Mouse (Mus musculus) inflammation-experienced regulatory T-cells, adult 16 weeks (primary cell): ENCODE data around the gene Mcrip2. TPM values are rescaled to one million over a fixed set of nuclear protein-coding genes. Genes with fewer than 3 reads are reported as not detected.

Source experiments
- polyA plus RNA-seq: library from polyadenylated mRNA; unstranded; fragments of 100-300 nt; shearing (Covaris generic); gene quantifications from one replicate; pipeline ENCODE4 v1.2.1, GENCODE M21; 2017

Mcrip2 gene
- polyA plus RNA-seq = 6.3 TPM

DNA sequence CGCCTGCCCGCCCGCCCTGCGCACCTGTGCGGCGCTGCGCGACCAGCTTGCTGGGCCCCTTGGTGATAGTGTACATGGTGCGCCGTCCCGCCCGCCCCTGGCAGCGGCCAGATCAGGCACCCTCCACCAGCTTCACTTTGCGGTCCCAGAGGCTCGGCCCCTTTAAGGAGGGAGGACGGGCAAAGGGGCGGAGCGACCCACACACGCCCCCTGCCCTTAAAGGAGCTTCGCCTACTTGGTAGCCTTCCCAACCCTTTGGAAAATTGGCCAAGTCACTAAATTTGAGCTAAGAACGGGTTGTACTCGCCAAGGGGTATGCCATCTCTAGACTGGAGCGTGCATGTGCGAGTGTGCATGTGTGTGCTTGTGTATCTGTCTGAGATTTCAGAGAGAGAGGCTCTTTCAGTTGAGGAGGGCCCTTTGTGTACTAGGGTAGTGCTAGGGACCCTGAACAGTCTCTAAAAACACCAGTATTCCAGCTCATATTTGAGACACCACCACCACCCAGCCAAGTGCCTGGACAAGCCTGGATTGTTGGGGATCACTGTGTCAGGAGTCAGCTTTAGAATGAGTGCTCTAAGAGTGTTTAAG, at the start of gene Mcrip2:
TSS of gene Mcrip2 (minus strand) at position 164 of the 591 bp plus-strand sequence.

DNA sequence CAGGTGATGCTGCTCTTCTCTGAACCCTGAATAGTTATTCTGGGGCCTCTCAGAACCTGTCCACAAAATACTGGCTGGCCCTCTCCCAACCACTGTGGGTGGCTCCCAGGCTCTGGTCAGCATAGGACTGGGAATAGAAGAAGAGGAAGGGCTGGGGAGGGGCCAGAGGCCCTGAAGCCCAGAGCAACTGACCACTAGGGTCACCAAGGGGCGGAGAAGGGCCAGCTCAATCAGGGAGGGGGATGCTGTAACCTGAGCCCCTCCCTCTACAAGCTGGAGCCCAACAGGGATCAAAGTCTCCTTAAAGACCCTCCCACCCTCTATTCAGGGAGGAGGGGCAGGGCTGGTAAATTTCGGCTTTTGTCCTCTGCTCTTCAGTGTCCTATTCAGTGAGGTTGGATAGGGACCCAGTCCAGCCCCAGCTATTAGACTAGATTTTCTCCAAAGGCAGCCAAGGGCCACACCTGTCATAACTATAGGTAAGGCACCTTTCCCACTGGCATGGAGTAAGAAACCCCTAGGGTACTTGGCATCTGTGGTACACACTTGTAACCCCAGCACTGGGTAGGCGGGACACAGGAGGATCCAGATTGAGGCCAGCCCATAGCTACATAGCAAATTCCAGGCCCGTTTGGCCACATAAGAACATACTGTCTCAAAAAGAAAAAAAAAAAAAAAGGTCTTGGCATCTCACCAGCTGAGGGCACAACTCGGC, 11.8 kb upstream of the Mcrip2 start, which contains the start of gene Wfikkn1:
TSS of gene Wfikkn1 (minus strand) at position 663 of the 715 bp plus-strand sequence.

DNA sequence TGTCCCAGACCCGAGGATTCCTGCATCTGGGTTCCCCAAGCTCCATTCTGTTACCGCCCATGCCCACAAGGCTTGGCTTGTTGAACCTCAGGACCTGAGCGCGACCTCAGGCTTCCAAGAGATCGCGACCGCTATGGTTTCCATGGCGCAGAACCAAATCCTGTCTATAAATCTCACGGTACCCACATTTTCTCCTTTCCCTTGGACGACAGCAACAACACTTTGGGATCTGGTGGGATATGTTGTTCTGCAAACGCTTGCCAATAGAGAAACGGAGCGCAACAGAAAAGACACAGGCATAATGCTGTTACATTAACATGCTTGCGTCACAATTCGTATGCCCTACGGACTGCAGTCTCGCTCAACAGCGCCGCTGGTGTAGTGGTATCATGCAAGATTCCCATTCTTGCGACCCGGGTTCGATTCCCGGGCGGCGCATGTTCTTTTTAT, 6.2 kb upstream of the Mcrip2 start, which contains the start of gene Mettl26:
TSS of gene Mettl26 (plus strand) at position 354 of the 450 bp plus-strand sequence.

DNA sequence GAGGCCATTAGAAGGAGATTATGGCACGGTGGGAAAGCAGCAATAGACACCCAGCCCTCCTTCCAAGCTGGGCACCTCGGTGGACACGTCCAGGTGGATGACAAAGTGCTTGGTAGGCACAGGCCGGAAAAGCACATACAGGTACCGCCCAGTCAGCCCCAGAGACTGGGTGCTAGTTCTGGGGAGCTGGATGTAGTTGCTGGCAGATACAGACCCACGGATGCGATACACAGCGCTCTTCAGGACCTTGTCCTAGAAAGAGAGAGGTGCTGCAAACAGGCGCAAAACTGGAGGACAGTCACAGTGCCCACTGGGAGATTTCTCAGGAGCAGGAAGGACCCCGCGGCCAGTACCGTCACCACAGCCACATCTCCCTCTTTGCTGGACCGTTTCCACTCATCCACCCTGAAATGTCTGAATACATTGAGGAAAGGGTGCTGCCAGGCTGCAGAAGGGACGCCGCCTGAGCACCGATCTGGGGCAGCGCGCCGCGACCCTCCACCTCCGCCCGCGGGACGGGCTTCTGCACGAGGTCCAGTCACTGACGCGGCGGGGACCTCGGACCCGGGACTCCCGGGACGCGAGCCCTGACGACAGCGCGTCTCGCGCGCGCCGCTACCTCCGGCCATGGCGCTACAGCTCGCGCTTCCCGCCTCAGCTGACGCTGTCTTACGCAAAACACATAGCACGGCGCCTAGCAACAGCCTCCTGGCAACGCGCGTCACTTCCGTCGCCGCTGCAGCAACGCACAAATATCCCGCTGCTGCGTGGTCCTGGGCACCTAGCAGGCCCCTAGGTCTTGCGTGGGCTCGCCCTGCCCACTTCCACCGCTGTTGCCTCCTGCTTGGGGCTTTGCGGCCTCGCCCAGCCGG, 7.5 kb downstream of the Mcrip2 start, which contains the start of gene Wdr90:
TSS of gene Wdr90 (minus strand) at position 670 of the 872 bp plus-strand sequence.

DNA sequence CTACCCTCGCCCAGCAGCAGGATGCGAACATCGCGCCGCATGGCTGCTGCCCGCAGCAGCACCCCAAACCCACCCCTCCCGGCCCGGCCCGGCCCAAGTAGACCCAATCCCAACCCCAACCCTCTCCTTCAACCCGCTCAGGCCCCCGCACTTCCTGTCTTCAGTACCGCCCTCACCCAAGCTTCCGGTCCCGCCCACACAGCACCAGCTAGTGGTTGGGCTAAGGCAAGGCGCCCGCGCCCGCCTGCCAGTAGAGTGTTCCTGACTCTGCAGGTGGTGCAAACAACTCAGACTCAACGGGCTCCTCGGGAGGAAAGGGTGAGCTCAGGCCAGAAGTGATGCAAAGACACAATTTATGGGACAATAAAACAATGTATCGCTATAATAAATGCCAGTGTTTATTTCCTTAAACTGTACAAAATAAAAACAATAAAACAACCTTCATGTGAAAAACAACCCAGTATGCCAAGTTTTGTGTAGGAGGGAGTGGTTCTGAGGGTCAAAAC, 24.1 kb downstream of the Mcrip2 start, which contains the start of gene Rhot2:
TSS of gene Rhot2 (minus strand) at position 456 of the 506 bp plus-strand sequence.

DNA sequence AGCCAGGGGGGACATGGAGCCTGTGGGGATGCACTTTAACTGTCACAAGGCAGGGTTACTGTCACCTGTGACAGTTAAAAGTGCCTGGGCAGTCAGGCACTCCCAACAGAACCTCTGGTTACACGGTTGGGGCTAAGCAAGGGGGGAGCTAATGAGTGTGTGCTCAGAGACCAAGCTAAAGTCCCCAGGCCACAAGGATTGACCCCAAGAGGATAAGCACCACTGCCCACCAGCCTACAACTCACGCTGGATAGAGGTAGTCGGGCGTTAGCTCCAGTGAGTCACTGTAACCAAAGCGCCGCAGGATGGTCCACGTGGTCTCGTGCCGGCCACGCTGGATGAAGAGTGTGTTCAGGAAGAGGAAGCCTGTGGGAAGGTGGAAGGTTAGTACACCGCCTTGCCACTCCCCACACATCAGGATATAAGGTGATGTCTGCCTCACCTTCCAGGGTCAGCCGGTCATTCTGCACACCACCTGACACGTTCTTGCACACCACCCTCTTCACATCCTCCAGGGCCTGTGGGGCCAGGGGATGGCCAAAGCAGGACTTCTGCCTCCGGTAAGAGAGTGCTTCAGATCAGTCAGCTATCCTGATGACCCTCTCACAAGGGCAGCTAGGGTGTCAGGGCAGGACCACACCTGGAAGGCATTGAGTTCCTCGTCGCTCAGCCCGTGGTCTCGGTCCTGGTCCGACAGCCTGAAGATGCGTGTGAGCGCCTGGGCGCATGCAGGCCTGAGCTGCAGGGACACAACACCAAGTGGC, 27.3 kb downstream of the Mcrip2 start, which contains the start of gene Gm20683:
TSS of gene Gm20683 (minus strand) at position 647 of the 764 bp plus-strand sequence.

DNA sequence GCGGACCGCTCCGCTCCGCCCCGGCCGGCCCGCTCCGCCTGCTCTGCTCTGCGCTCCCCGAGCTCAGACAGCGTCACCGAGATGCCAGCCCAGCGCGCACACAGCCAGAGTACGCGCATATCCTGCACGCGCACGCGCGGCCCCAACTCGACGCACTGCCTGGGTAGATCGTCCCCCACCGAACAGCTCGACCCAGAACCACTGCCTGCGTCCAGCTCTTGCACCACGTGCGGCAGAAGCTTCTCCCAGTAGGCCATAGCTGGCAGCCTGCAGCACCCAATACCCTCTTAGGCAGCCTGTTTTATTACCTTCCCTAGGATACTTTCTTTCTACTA, 31.5 kb downstream of the Mcrip2 start, which contains the start of gene Rhbdl1:
TSS of gene Rhbdl1 (minus strand) at position 220 of the 335 bp plus-strand sequence.

DNA sequence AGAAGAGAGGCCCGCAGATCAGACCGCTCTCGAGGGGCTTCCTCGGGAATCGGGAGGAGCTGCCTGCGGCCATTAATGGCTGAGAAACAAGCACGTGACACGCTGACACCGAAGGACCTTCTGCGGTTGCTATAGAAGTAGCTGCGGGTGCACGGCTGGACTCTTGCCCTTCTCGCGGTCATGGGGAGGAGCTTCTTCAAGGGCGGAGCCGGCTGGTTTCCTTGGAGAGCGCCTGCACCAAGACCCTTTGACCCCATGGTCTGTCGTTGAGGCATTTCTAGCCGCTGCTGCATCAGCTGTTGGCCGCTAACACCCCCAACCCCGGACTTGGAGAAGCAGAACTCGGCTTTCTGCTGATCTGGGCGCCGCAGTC, 35.3 kb downstream of the Mcrip2 start, which contains the start of gene Stub1:
TSS of gene Stub1 (minus strand) at position 114 of the 373 bp plus-strand sequence.

DNA sequence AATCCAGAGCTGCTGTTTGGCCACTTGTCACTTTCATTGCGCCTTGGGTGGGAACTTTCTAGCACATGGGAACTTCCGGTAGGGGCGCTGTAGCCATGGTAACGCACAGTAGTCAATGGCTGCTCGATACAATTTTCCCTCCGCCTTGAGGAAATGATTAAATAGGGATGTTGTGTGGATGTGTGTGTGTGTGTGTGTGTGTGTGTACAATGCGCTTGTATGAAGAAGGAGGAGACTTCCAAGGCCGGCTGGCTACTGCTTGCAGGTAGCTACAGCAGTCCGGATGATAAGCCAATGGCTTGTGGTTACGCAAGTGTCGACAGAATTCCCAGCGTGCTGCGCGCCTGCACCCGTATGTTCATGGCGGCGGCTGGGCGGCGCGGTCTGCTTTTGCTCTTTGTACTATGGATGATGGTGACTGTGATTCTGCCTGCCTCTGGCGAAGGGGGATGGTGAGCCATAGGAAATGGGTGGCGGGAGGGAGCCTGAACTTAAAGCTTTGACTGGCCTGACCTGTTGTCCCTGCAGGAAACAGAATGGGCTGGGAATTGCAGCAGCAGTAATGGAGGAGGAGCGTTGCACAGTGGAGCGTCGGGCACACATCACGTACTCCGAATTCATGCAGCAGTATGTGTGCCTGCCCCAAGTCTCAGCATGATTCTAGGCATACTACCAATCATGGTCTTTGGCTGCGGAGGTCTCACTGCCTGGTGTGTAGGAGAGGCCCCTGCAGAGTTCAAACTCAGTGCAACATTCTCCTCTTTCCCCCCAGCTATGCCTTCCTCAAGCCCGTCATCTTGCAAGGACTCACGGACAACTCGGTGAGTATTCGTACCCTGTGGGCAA, 39.6 kb downstream of the Mcrip2 start, which contains the start of gene Jmjd8:
TSS of gene Jmjd8 (plus strand) at position 156 of the 846 bp plus-strand sequence.

DNA sequence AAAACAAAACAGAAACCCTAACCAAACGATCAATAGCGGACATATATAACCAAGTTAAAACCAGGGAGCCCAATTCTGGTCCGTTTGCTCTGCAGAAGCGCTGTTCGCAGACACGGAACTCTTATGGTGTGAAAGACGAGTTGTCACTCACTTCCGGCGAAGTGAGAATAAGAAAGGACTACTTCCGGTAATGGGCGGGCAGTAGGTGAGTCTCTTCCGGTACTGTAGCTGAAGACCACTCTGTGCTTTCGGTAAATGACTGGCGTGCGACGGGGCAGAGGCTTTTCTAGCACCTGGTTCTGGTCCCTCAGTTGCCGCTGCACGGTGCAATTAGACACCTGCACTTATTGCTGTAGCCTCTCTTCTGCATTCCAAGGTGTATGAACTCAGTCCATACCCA, 45.1 kb downstream of the Mcrip2 start, which contains the start of gene Wdr24:
TSS of gene Wdr24 (plus strand) at position 176 of the 400 bp plus-strand sequence.

Other genes starting within 250 kb of the Mcrip2 start
- gene Gng13, start 151.6 kb downstream of the Mcrip2 start, polyA plus RNA-seq = not detected
- gene Chtf18, start 141.3 kb downstream of the Mcrip2 start, polyA plus RNA-seq = 7.4 TPM
- 18.0 TPM for gene Rpusd1, start 141.1 kb downstream of the Mcrip2 start, polyA plus RNA-seq
- not detected for gene Mslnl, start 132.7 kb downstream of the Mcrip2 start, polyA plus RNA-seq
- not detected for gene Msln, start 114.4 kb downstream of the Mcrip2 start, polyA plus RNA-seq
- gene Narfl, start 95.0 kb downstream of the Mcrip2 start, polyA plus RNA-seq = 32.2 TPM
- 59.1 TPM for gene Haghl, start 83.1 kb downstream of the Mcrip2 start, polyA plus RNA-seq
- 0.35 TPM for gene Ccdc78, start 82.2 kb downstream of the Mcrip2 start, polyA plus RNA-seq
- gene Fam173a, start 75.9 kb downstream of the Mcrip2 start, polyA plus RNA-seq = 247 TPM
- not detected for gene AC134908.4, start 73.1 kb downstream of the Mcrip2 start, polyA plus RNA-seq
- 15.2 TPM for gene Metrn, start 71.6 kb downstream of the Mcrip2 start, polyA plus RNA-seq
- not detected for gene Fbxl16, start 59.7 kb downstream of the Mcrip2 start, polyA plus RNA-seq
- 54.5 TPM for gene Wdr24, start 45.1 kb downstream of the Mcrip2 start, polyA plus RNA-seq
- 46.5 TPM for gene Jmjd8, start 39.9 kb downstream of the Mcrip2 start, polyA plus RNA-seq
- 123 TPM for gene Stub1, start 35.4 kb downstream of the Mcrip2 start, polyA plus RNA-seq
- 0.80 TPM for gene Rhbdl1, start 31.5 kb downstream of the Mcrip2 start, polyA plus RNA-seq
- 0.59 TPM for gene Gm20683, start 27.0 kb downstream of the Mcrip2 start, polyA plus RNA-seq
- gene Rhot2, start 23.9 kb downstream of the Mcrip2 start, polyA plus RNA-seq = 49.6 TPM
- gene Wdr90, start 7.3 kb downstream of the Mcrip2 start, polyA plus RNA-seq = 9.9 TPM
- 103 TPM for gene Mettl26, start 6.3 kb upstream of the Mcrip2 start, polyA plus RNA-seq
- 1.0 TPM for gene Wfikkn1, start 12.1 kb upstream of the Mcrip2 start, polyA plus RNA-seq
- gene Rab40c, start 51.0 kb upstream of the Mcrip2 start, polyA plus RNA-seq = 9.1 TPM
- gene Pigq, start 76.2 kb upstream of the Mcrip2 start, polyA plus RNA-seq = 76.3 TPM
- not detected for gene Nhlrc4, start 76.2 kb upstream of the Mcrip2 start, polyA plus RNA-seq
- not detected for gene A930017K11Rik, start 83.8 kb upstream of the Mcrip2 start, polyA plus RNA-seq
- 27.9 TPM for gene Capn15, start 117.0 kb upstream of the Mcrip2 start, polyA plus RNA-seq
- gene Rab11fip3, start 200.8 kb upstream of the Mcrip2 start, polyA plus RNA-seq = 2.0 TPM
- 37.0 TPM for gene Decr2, start 221.6 kb upstream of the Mcrip2 start, polyA plus RNA-seq
- gene Nme4, start 226.8 kb upstream of the Mcrip2 start, polyA plus RNA-seq = 1.2 TPM
- 6.5 TPM for gene Tmem8, start 244.5 kb upstream of the Mcrip2 start, polyA plus RNA-seq